Mouse (Mus musculus) cerebellum, postnatal 36 days (tissue): ENCODE measurements around the gene Rpl41.

Experiments
- DNase-seq, 2 experiments: peaks; one replicate each; pipeline ENCODE4 v3.0.0; 2021 to 2022; ENCODE audit warnings: mixed read lengths in 2 of 2

Gene Rpl41

GRCm38 (mm10) chr10:128548947-128549681 lies at the start of gene Rpl41:
Gene Rpl41, minus strand, starts transcription at chr10:128549305.
- DNase-seq = peak; percentile 88 to 90

GRCm38 (mm10) chr10:128598476-128598875 lies 49.4 kb upstream of the Rpl41 start:
- no peak for DNase-seq

- DNase-seq = no peak
Observed at GRCm38 (mm10) chr10:128592797-128593196, 43.7 kb upstream of the Rpl41 start.

GRCm38 (mm10) chr10:128591436-128591835 lies 42.3 kb upstream of the Rpl41 start:
- DNase-seq = no peak

- peak; percentile 69 to 72 for DNase-seq
Observed at GRCm38 (mm10) chr10:128590193-128590690, 41.1 kb upstream of the Rpl41 start.

- DNase-seq = peak; percentile 28 to 34
Observed at GRCm38 (mm10) chr10:128589464-128590192, 40.5 kb upstream of the Rpl41 start, which contains the start of gene Erbb3. Gene Erbb3, minus strand, starts transcription at chr10:128589652.

GRCm38 (mm10) chr10:128588775-128589463 lies 39.8 kb upstream of the Rpl41 start:
- no peak for DNase-seq

GRCm38 (mm10) chr10:128588136-128588535 lies 39.0 kb upstream of the Rpl41 start:
- DNase-seq = no peak

GRCm38 (mm10) chr10:128587697-128588096 lies 38.6 kb upstream of the Rpl41 start:
- no peak for DNase-seq

- no peak for DNase-seq
Observed at GRCm38 (mm10) chr10:128587120-128587519, 38.0 kb upstream of the Rpl41 start.

- no peak for DNase-seq
Observed at GRCm38 (mm10) chr10:128586546-128586945, 37.4 kb upstream of the Rpl41 start.

- DNase-seq = no peak
Observed at GRCm38 (mm10) chr10:128584386-128584785, 35.3 kb upstream of the Rpl41 start.

- peak; percentile 28 to 48 for DNase-seq
Observed at GRCm38 (mm10) chr10:128583644-128584043, 34.5 kb upstream of the Rpl41 start.

- DNase-seq = no peak
Observed at GRCm38 (mm10) chr10:128579731-128580130, 30.6 kb upstream of the Rpl41 start.

- DNase-seq = no peak
Observed at GRCm38 (mm10) chr10:128579298-128579697, 30.2 kb upstream of the Rpl41 start.

- DNase-seq = no peak
Observed at GRCm38 (mm10) chr10:128578330-128578729, 29.2 kb upstream of the Rpl41 start.

- no peak for DNase-seq
Observed at GRCm38 (mm10) chr10:128575063-128575462, 26.0 kb upstream of the Rpl41 start.

GRCm38 (mm10) chr10:128565788-128566531 lies 16.9 kb upstream of the Rpl41 start, which contains the start of gene Pa2g4:
Gene Pa2g4, minus strand, starts transcription at chr10:128565987.
- peak; percentile 96 to 98 for DNase-seq

GRCm38 (mm10) chr10:128565206-128565787 lies 16.2 kb upstream of the Rpl41 start:
- peak in 1 of 2 experiments; percentile 38 for DNase-seq

GRCm38 (mm10) chr10:128563544-128563943 lies 14.4 kb upstream of the Rpl41 start:
- no peak for DNase-seq

- no peak for DNase-seq
Observed at GRCm38 (mm10) chr10:128556963-128557362, 7.9 kb upstream of the Rpl41 start.

GRCm38 (mm10) chr10:128556286-128556685 lies 7.2 kb upstream of the Rpl41 start:
- no peak for DNase-seq
